Mouse (Mus musculus) thymus, postnatal 36 days (tissue): ENCODE results near the gene Ptprb.

ENCODE experiments used
- DNase-seq, 2 experiments: peaks; one replicate each; pipeline ENCODE4 v3.0.0; 2022; ENCODE audit warnings: mixed read lengths in 2 of 2

The Ptprb gene

DNA sequence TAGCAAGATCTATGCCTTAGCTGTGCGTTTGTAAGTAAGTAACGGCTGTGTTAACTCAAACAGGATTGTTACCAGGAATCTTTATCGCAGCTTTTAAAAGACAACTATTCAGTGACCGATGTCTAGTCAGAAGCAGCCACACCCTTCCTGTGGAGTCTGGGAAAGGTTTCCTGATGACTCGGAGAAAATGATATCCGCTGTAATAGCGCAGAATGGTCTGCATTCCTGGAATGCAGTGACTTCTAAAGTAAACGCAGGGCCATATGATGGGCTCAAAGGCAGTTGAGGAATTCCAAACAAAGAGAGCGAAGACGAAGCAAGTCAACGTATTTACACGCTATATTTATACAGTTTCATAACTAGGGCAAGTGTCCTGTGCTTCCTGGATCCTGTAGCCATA, 22.5 kb downstream of the Ptprb start:
- no peak for DNase-seq

DNA sequence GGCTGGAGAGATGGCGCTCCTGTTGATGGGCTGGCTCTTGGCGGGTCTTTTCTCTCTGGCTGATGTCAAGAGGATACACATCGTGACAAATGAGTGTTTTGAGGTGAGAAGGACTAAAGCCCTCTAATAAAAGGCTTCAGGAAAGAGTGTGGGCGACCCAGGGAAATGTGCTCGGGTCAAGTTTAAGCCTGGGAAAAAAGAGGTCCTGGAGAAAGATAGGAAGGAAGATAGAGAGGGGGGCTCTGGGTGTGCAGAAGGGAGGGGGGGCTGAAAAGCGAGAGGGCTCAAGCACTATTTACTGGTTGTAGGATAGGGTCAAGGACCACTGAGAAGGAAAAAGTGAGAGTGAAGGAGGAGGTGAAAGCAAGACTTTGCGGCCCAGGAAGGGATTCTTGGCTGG, 25.5 kb downstream of the Ptprb start:
- DNase-seq, result no peak

DNA sequence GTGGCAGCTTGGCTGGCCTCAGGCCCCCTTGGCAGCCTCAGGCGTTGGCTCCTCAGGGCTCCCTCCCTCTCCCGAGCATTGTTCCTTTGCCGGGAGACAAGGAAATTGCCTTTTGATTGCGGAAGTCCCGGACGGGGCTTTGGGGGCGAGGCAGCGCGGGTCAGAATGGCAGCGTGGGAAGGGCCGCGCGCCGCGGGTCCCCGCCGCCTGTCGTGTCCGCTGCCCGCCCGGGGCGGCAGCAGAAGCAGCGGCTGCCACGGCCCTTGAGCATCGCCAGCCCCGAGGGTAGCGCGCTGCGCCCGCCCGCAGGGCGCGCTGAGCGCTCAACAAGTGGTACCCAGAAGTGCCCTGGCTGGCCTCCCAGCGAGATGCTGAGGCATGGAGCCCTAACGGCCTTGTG, 25.9 kb downstream of the Ptprb start:
- DNase-seq, result no peak

DNA sequence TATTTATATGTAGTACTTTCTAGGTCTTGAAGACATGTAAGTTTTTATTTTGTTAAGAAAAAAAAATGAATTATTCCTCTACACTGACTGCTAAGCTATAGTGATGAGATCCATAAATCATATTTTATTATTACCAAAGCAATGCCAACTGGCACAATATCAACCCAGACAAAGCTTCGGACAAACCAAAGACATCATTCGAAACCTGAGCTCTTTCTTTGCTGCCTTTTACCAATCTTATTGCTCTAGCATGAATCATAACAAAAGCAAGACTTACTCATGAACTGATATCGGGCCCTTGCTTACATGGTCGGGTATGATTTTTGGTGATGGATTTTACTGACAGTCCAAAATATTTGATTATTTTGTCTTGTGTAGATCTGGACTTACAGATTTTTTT, 29.0 kb downstream of the Ptprb start:
- DNase-seq, result no peak

DNA sequence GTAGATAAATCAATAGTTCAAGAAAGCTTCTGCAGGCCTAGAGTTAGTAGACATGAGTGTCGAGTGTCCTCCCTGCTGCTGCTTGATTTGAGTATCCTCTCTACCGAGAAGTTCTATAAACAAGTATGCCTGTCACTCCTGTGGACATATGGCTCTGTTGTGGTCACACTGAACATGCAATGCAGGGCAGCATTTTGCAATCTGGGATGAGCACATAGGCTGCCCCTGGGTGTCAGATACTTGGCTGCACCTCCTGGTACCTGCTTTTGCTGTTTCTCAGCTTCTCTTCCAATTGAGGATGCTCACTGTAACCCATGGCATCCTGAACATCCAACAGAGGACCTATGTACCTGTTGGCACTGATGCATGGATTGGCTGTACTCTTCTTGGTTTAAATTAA, 34.1 kb downstream of the Ptprb start:
- no peak for DNase-seq

GRCm38 (mm10) chr10:116310516-116311210, 35.3 kb downstream of the Ptprb start:
- no peak for DNase-seq

GRCm38 (mm10) chr10:116319246-116319645, 43.9 kb downstream of the Ptprb start:
- peak; percentile 19 to 34 for DNase-seq

GRCm38 (mm10) chr10:116329086-116329485, 53.8 kb downstream of the Ptprb start:
- no peak for DNase-seq

DNA sequence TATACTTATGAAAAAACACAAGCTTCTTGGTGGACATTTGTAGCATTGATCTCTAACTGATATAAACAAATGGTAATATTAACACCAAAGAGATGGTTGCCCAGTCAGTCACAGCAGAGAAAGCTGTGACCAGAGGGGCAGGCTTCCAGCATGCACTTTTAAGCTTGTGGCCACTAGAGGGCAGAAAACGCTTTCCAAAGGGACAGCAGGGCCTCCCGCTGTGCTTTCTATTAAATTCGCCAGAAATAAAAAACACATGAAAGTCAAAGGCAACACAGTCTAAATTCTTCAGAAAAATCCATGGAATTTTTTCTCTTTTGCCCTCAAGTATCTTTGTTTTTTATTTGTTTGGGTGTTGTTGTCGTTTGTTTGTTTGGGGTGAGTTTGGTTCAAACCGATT, 55.1 kb downstream of the Ptprb start:
- peak; percentile 45 to 46 for DNase-seq

GRCm38 (mm10) chr10:116330961-116331510, 55.7 kb downstream of the Ptprb start:
- no peak for DNase-seq

DNA sequence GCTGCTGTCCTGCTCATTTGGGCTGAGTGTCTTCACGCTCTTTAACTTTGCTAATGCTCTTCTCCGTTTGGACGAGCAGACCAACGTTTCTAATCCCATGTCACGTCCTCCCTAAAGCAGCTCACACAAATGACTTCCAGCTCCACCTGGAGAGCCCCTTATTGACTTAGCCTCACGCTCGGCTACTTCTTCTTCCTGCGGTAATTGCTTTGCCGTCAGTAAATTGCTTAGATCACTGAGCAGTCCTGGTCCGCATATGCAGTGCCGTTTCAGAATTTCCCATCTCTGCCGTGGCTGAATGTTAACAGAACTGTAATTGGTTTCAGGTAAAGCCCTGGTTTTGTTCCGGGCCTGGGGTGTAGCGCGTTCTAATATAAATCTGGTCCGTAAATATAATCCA, 58.3 kb downstream of the Ptprb start:
- DNase-seq, result no peak

DNA sequence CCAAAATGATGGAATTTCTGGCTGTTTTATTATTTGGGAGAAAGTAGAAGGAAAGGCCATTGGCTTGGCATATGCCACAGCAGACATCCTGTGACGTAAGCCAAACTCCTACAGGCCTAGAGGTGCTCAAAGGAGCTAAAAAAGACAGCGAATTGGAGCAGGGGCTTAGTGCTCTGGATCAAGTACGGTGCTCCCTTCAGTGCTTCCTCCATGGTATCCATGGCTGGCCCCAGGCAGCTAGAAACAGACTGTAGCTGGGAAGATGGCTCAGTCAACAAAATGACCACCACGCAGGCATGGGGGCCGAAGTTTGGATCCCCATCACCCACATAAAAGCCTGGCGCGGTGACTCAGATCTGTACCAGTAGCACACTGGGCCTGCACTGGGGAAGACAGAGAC, 58.8 kb downstream of the Ptprb start:
- DNase-seq, result no peak

GRCm38 (mm10) chr10:116335328-116335727, 60.0 kb downstream of the Ptprb start:
- no peak for DNase-seq

GRCm38 (mm10) chr10:116341194-116341593, 65.9 kb downstream of the Ptprb start:
- no peak for DNase-seq

DNA sequence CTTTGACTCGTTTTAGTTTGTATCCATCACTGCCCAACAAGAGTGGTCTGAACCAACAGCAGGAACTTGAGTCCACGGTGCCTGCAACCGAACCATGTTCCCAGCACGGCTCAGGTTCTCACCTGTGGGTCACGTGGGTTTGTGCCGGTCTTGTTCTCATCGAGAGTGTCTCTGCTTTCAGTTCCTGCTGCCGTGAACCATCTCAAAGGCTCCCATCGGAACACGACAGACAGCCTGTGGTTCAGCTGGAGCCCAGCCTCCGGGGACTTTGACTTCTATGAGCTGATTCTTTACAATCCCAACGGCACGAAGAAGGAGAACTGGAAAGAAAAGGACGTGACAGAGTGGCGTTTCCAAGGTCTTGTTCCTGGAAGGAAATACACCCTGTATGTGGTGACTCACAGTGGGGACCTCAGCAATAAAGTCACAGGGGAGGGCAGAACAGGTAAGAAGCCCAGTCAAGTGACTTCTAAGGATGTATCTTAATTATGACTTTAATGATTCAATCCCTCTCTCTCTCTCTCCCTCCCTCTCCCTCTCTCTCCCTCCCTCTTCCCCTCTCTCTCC, 71.4 kb downstream of the Ptprb start:
- no peak for DNase-seq

- no peak for DNase-seq
Observed at GRCm38 (mm10) chr10:116349004-116349403, 73.7 kb downstream of the Ptprb start.

DNA sequence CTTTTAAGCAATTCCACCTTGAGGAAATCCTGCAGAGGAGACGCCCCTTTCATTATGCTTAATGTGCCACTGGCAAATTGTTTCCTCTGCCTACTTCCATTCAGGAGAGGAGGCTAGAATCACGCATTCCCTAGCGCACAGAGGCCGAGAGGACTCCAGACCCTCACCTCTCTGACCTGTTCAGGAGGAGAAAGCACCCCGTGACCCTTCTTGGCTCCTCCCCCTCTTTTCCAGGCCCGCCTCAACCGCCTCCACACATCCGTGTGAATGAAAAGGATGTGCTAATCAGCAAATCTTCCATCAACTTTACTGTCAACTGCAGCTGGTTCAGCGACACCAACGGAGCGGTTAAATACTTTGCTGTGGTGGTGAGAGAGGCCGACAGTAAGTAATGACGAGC, 75.2 kb downstream of the Ptprb start:
- no peak for DNase-seq

DNA sequence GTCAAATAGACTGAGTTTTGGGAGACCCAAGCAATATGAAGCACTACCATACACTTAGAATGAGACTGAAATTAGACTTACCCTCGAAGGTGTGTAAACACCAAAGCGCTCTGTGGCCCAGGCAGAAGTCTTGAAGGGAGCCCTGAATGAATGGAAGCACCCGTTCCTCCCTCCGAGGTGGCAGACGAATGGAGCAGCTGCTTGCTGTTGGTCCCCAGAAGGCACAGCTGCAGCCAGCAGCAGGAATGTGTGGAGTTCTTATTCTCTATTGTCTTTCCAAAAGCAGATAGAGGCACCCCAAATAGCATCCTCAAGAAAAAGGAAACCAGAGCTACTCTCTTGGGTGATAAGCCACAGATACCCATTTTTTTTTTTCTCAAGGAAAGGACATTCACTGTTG, 79.0 kb downstream of the Ptprb start:
- DNase-seq, result no peak

DNA sequence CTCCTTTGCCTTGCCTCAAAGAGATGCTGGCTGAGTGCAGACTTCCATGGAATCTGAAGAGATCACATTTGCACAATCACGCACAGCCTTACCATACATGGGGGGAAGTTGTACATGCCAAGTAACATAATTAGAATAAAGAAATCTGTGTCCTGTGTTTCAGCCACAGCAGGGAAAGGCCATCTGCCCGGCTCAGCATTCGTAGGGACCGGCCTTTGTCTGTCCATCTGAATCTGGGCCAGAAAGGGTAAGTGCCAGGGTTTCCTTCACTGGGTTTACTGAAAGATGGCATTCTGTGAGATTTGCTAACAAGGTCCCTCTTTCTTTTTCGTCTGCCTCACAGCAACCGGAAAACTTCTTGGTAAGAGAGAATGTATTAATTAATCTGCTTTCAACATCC, 86.9 kb downstream of the Ptprb start:
- DNase-seq, result no peak

DNA sequence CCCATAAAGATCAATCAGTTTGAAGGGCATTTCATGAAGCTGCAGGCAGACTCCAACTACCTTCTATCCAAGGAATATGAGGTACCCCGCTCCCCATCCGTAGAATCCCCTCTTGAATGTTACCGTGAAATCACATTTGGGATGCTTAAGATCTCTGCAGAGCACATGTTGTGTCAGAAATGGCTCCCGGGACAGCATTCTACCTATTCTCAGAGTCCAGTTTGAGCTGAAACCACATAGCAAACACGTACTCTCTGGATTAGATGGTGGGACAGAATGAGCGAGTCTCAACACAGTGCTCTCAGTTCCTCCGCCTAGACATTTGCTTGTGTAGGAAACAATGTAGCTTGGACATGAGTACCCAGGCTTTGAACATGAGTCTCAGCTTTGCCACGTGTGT, 87.3 kb downstream of the Ptprb start:
- no peak for DNase-seq

DNA sequence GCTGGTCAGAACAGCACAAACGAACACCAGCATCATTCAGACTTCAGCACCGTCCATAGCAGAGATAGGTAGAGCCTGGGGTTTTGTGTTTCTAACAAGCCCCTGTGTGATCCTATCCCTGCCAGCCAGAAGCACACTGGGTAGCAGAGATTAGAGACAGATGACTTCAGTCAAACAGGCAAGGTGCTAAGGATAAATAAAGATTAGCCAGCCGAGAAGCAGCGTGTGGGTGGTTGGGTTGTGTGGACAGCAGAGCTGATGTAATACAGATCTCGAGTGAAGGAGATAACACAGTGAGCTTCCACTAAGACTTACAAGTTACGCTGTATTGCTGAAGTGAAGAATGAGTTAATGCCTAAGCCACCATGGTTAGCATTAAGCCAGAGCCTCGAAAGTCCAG, 89.4 kb downstream of the Ptprb start:
- no peak for DNase-seq

- no peak for DNase-seq
Observed at GRCm38 (mm10) chr10:116370991-116371725, 95.8 kb downstream of the Ptprb start.

DNA sequence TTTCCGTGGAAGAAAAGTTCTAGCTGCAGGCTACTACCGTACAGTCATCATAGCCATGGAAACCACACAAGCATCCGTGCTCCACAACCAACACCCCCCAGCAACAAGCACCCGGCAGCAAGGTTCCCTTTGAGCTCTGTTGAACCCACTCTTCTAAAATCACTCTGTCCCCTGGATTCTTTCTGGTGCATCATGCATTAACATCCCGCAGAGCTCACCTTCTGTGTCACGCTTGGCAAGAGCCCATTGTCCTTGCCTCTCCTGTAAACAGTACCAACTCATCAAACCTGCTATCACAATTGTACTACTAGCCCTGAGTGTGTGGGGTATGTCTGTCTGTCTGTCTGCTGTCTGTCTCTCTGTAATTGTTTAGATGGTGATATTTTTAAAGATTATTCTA, 98.8 kb downstream of the Ptprb start:
- DNase-seq, result no peak

GRCm38 (mm10) chr10:116376853-116377252, 101.5 kb downstream of the Ptprb start:
- no peak for DNase-seq
